29 mouse cellular contexts compared by ENCODE assay signal in the genomic region with DNA sequence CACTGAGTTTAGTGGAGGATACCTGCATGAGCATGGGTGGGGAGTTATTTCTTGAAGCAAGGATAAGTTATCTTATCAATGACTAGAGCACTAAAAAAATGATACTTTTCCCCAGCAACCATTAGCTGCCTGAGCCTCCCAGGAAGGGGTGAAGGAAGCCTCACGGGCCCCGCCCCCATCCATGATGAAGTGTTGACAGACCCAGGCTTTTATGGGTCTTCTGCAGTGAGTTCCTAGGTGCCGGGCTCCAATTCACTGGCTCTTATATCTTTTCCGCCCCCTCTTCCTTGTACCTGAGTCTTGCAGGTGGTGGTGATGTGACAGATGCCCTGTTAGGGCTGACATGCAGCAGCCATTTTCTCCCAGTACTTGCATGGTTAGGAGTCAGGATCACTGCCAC.
A peak's percentile ranks its signal among the peaks of the same experiment; 100 is the strongest.
DNase-seq lines count a peak whose midpoint lies in the region; ATAC-seq and TF ChIP-seq lines count a peak whose summit lies in the region.
"Had no signal": no experiment of that assay in that cellular context is flagged by ENCODE, and none has a peak within 500 bp of the region (broad histone marks: within the 10 kb centered on the region; RNA-seq: fewer than 3 reads in every experiment).

No protein-coding gene starts in this region.

- WGBS in heart, embryonic 11.5 days (ENCODE audit: insufficient replicate concordance), result 33% methylated on average over 4 of the region's 4 CpGs
- WGBS in midbrain, embryonic 10.5 days, result 87% methylated on average over 4 of the region's 4 CpGs
- 93% methylated on average over 4 of the region's 4 CpGs for WGBS in midbrain, embryonic 13.5 days
- 44% methylated on average over 4 of the region's 4 CpGs for WGBS in intestine, embryonic 14.5 days
- WGBS in intestine, postnatal 0 days, result 32% methylated on average over 4 of the region's 4 CpGs

- peaks cover 9% of the 10 kb centered on the region; the same call in 1 of the 2 replicates for H3K4me1 ChIP-seq in heart, embryonic 11.5 days (ENCODE audit: control insufficient read depth, insufficient read depth, low read length)
- peaks cover 30% of the 10 kb centered on the region for H3K4me1 ChIP-seq in midbrain, embryonic 10.5 days
- peaks cover 31% of the 10 kb centered on the region for H3K4me1 ChIP-seq in midbrain, embryonic 13.5 days (replicated peaks)
- peaks cover 5% of the 10 kb centered on the region; the same call in 1 of the 2 replicates for H3K4me1 ChIP-seq in intestine, embryonic 14.5 days (replicated peaks; ENCODE audit: control insufficient read depth, insufficient read depth, low read length)
- no peaks in the 10 kb centered on the region for H3K4me1 ChIP-seq in intestine, postnatal 0 days (replicated peaks; ENCODE audit: control insufficient read depth, insufficient read depth, low read length)

- no peak overlapping the region for H3K27ac ChIP-seq in heart, embryonic 11.5 days (ENCODE audit: low read depth, low read length)
- H3K27ac ChIP-seq in midbrain, embryonic 10.5 days (replicated peaks), result 0 out of 2 replicates have a peak overlapping the region, but pooled peaks have one; percentile 9
- no peak overlapping the region for H3K27ac ChIP-seq in midbrain, embryonic 13.5 days
- no peak overlapping the region for H3K27ac ChIP-seq in intestine, embryonic 14.5 days (ENCODE audit: low read depth)
- no peak overlapping the region for H3K27ac ChIP-seq in intestine, postnatal 0 days (ENCODE audit: low read depth, low read length)
- H3K27ac ChIP-seq: embryonic facial prominence, embryonic 10.5 days; embryonic facial prominence, embryonic 13.5 days; forebrain, embryonic 12.5 days; forebrain, embryonic 15.5 days; heart, adult 2 months; heart, embryonic 15.5 days; hindbrain, embryonic 14.5 days; hindbrain, postnatal 0 days had no signal

- 0 out of 2 replicates have a peak overlapping the region, but pooled peaks have one; percentile 6 for H3K4me2 ChIP-seq in heart, embryonic 11.5 days
- no peak overlapping the region for H3K4me2 ChIP-seq in midbrain, embryonic 13.5 days (replicated peaks)
- no peak overlapping the region for H3K4me2 ChIP-seq in intestine, embryonic 14.5 days (ENCODE audit: low read length)
- no peak overlapping the region for H3K4me2 ChIP-seq in intestine, postnatal 0 days (replicated peaks; ENCODE audit: low read depth)
- H3K4me2 ChIP-seq: embryonic facial prominence, embryonic 13.5 days; forebrain, embryonic 12.5 days; forebrain, embryonic 15.5 days; heart, embryonic 12.5 days; heart, embryonic 15.5 days; hindbrain, embryonic 14.5 days had no signal

- no peak for TF ChIP-seq CTCF in intestine, postnatal 0 days (IDR thresholded peaks at IDR 0.05; ENCODE audit: low read depth)

- H3K36me3 ChIP-seq in heart, embryonic 11.5 days (ENCODE audit: control insufficient read depth, insufficient read depth, low read length), result no peaks in the 10 kb centered on the region
- H3K36me3 ChIP-seq in midbrain, embryonic 10.5 days, result no peaks in the 10 kb centered on the region
- no peaks in the 10 kb centered on the region for H3K36me3 ChIP-seq in midbrain, embryonic 13.5 days
- no peaks in the 10 kb centered on the region for H3K36me3 ChIP-seq in intestine, embryonic 14.5 days (ENCODE audit: control insufficient read depth, insufficient read depth, low read length)
- H3K36me3 ChIP-seq in intestine, postnatal 0 days (ENCODE audit: control insufficient read depth, insufficient read depth), result no peaks in the 10 kb centered on the region
- H3K36me3 ChIP-seq: embryonic facial prominence, embryonic 10.5 days; embryonic facial prominence, embryonic 13.5 days; forebrain, embryonic 12.5 days; forebrain, embryonic 15.5 days; heart, embryonic 12.5 days; heart, embryonic 15.5 days had no signal

- intact Hi-C loops in heart, postnatal 10 days (cut with DNase I), result no loop called here

- ATAC-seq in heart, embryonic 11.5 days (replicated peaks; ENCODE audit: insufficient number of reproducible peaks, low FRiP score, low TSS enrichment), result no peak
- ATAC-seq in midbrain, embryonic 13.5 days, result no peak
- ATAC-seq in intestine, embryonic 14.5 days (replicated peaks; ENCODE audit: low FRiP score, low TSS enrichment, low read depth), result no peak
- peak; percentile 31; the same call in 1 of the 2 replicates for ATAC-seq in intestine, postnatal 0 days
- ATAC-seq: activated CD4-positive, CD25-positive, alpha-beta regulatory T cell, adult 4 months; forebrain, embryonic 15.5 days; hindbrain, postnatal 0 days had no signal

- DNase-seq in heart, postnatal 10 days, result no peak
- DNase-seq in midbrain, embryonic 10.5 days (ENCODE audit: low spot score), result no peak
- DNase-seq in intestine, embryonic 14.5 days (ENCODE audit: low spot score), result peak; percentile 53
- no peak for DNase-seq in ovary, postnatal 36 days (ENCODE audit: low spot score)
- DNase-seq: adrenal gland, adult 8-10 months; adrenal gland, postnatal 25 days; B cell, adult 2 months; cerebellum, adult 11-12 months; cerebellum, adult 8-10 months; cerebellum, postnatal 10 days; cerebellum, postnatal 36 days; embryo, embryonic 11 days; gastrocnemius, postnatal 25 days; heart, adult 2 months; heart, postnatal 14 days; heart, postnatal 4 days had no signal

- no peaks in the 10 kb centered on the region for H3K27me3 ChIP-seq in heart, embryonic 11.5 days (ENCODE audit: control insufficient read depth, insufficient read depth, low read length)
- no peaks in the 10 kb centered on the region for H3K27me3 ChIP-seq in midbrain, embryonic 10.5 days (ENCODE audit: low read depth, poor library complexity, severe bottlenecking)
- no peaks in the 10 kb centered on the region for H3K27me3 ChIP-seq in midbrain, embryonic 13.5 days
- H3K27me3 ChIP-seq in intestine, embryonic 14.5 days (replicated peaks; ENCODE audit: control insufficient read depth, insufficient read depth, low read length), result no peaks in the 10 kb centered on the region
- no peaks in the 10 kb centered on the region for H3K27me3 ChIP-seq in intestine, postnatal 0 days (replicated peaks; ENCODE audit: control insufficient read depth, insufficient read depth, low read length)
- H3K27me3 ChIP-seq: embryonic facial prominence, embryonic 13.5 days; forebrain, embryonic 12.5 days; forebrain, embryonic 15.5 days; heart, embryonic 12.5 days; heart, embryonic 15.5 days had no signal

- no peaks in the 10 kb centered on the region for H3K9me3 ChIP-seq in heart, embryonic 11.5 days (replicated peaks; ENCODE audit: control insufficient read depth, low read length)
- no peaks in the 10 kb centered on the region for H3K9me3 ChIP-seq in midbrain, embryonic 10.5 days (replicated peaks)
- H3K9me3 ChIP-seq in midbrain, embryonic 13.5 days, result no peaks in the 10 kb centered on the region
- no peaks in the 10 kb centered on the region for H3K9me3 ChIP-seq in intestine, embryonic 14.5 days (ENCODE audit: control insufficient read depth, low read length)
- H3K9me3 ChIP-seq in intestine, postnatal 0 days (ENCODE audit: control insufficient read depth), result no peaks in the 10 kb centered on the region
- H3K9me3 ChIP-seq: embryonic facial prominence, embryonic 10.5 days; embryonic facial prominence, embryonic 13.5 days; forebrain, embryonic 12.5 days; forebrain, embryonic 15.5 days; heart, embryonic 12.5 days; heart, embryonic 15.5 days had no signal

- H3K9ac ChIP-seq in heart, embryonic 11.5 days (ENCODE audit: low read depth, low read length), result no peak overlapping the region
- no peak overlapping the region for H3K9ac ChIP-seq in midbrain, embryonic 13.5 days (replicated peaks)
- H3K9ac ChIP-seq in intestine, embryonic 14.5 days (ENCODE audit: low read length), result no peak overlapping the region
- no peak overlapping the region for H3K9ac ChIP-seq in intestine, postnatal 0 days (ENCODE audit: low read depth, low read length)
- H3K9ac ChIP-seq: embryonic facial prominence, embryonic 13.5 days; forebrain, embryonic 12.5 days; forebrain, embryonic 15.5 days; heart, embryonic 12.5 days; heart, embryonic 15.5 days; hindbrain, embryonic 14.5 days had no signal

- H3K4me3 ChIP-seq in heart, embryonic 11.5 days (ENCODE audit: low read depth, low read length), result no peak overlapping the region
- no peak overlapping the region for H3K4me3 ChIP-seq in midbrain, embryonic 10.5 days
- H3K4me3 ChIP-seq in midbrain, embryonic 13.5 days (replicated peaks), result no peak overlapping the region
- no peak overlapping the region for H3K4me3 ChIP-seq in intestine, embryonic 14.5 days (ENCODE audit: low read depth, low read length)
- no peak overlapping the region for H3K4me3 ChIP-seq in intestine, postnatal 0 days (ENCODE audit: low read depth, low read length)
- H3K4me3 ChIP-seq: embryonic facial prominence, embryonic 10.5 days; embryonic facial prominence, embryonic 13.5 days; erythroblast, embryonic 14.5 days; forebrain, embryonic 12.5 days; forebrain, embryonic 15.5 days; heart, adult 2 months; heart, embryonic 12.5 days; heart, embryonic 15.5 days had no signal
